Mouse (Mus musculus) thymus, adult 2 months (tissue): ENCODE measurements at regions not wholly inside any gene's neighbourhood (a gene's known extent, or its start where the extent isn't known, plus 50 kb on each side); places are given as distances from the start of the nearest gene placed in this dataset.

ENCODE experiments used
- DNase-seq: peaks from one replicate; pipeline ENCODE4 v3.0.0; 2021
- H3K27ac ChIP-seq: fragments of 200-500 bp; 2 replicates; pipeline ENCODE4 v1.5.1; 2012; ENCODE audit warnings: low read length, control low read depth; ENCODE audit not compliant: control insufficient read depth, insufficient read depth
- H3K27me3 ChIP-seq: fragments of 200-500 bp; 2 replicates; pipeline ENCODE4 v1.6.1; 2012; ENCODE audit warnings: mild to moderate bottlenecking, low read length, moderate library complexity, mixed read lengths; ENCODE audit not compliant: control insufficient read depth, insufficient read depth
- H3K36me3 ChIP-seq: fragments of 200-500 bp; 2 replicates; pipeline ENCODE4 v1.6.1; 2012; ENCODE audit warnings: mild to moderate bottlenecking, low read length, moderate library complexity; ENCODE audit not compliant: control insufficient read depth, insufficient read depth
- H3K4me1 ChIP-seq: fragments of 200-500 bp; replicated peaks from 2 replicates; pipeline ENCODE4 v1.6.1; 2012; ENCODE audit warnings: low read length; ENCODE audit not compliant: control insufficient read depth, insufficient read depth
- H3K4me3 ChIP-seq: fragments of 200-500 bp; 2 replicates; pipeline ENCODE4 v1.5.1; 2012; ENCODE audit warnings: mild to moderate bottlenecking, low read length, control low read depth, moderate library complexity; ENCODE audit not compliant: control insufficient read depth, insufficient read depth
- CTCF ChIP-seq: fragments of 200-500 bp; IDR thresholded peaks from 2 replicates; pipeline ENCODE4 v1.5.1; 2012; ENCODE audit warnings: mild to moderate bottlenecking, control low read depth, low read length, moderate library complexity, borderline replicate concordance; ENCODE audit not compliant: control insufficient read depth, poor library complexity, insufficient read depth; ENCODE audit errors: extremely low read depth
- POLR2A ChIP-seq: fragments of 200-500 bp; IDR thresholded peaks from 2 replicates; pipeline ENCODE4 v1.6.1; 2012; ENCODE audit warnings: mild to moderate bottlenecking, low read length, control low read depth, moderate library complexity; ENCODE audit not compliant: control insufficient read depth, poor library complexity, insufficient read depth; ENCODE audit errors: extremely low read depth
- WGBS: fragments of 180-500 bp; shearing (Covaris S2); methylation state at CpG from one replicate; pipeline ENCODE4 v1.1.7; 2018; 5-methylcytosine and 5-hydroxymethylcytosine counted together

DNA sequence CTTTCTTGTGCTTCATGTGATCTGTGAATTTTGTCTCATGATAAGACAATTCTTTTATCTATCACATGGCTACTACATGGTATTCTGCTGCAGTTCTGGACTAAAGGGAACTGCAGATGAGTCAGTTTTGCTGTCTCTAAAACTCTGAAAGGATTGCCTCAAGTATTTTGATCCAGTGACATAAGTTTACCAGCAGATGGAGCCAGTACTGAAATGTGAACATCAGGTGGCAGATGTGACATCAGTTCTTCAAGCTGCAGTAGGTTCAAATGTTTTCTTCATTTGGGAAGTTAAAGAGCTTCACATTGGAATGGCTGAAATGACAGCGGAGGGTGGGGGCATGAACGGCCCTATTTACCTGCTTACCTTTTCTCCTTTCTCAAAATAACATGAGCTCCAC lies 170.0 kb upstream of the Ift57 start:
- Histone ChIP-seq H3K27ac (no peak overlapping the region), H3K4me3 (no peak overlapping the region), H3K27me3 (no peaks in the 10 kb centered on the region), H3K4me1 (no peaks in the 10 kb centered on the region), H3K36me3 (no peaks in the 10 kb centered on the region)
- TF ChIP-seq CTCF, result no peak
- TF ChIP-seq POLR2A, result no peak
- DNase-seq, result peak; percentile 8
- 69% methylated on average over 2 of the region's 2 CpGs for WGBS

DNA sequence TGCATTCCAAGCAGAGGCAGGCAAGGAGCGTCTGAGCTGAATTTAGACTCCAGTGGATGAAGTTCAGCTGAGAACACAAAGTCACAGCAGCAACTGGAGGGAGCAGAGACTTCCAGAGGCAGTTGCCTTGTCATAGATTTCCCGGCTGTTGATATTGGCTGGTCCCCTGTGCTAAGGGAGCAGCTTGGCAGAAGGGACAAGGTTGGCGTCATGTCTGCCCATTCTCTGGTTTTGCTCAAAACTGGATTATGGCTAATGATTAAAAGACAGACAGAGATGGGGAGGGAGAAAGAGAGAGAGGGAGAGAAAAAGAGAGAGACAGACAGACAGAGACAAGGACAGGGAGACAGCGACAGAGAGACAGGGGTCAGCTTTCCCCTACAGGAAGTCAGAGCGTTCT lies 169.0 kb upstream of the Ift57 start:
- TF ChIP-seq CTCF, result no peak
- no peak for TF ChIP-seq POLR2A
- WGBS, result 97% methylated on average over 5 of the region's 5 CpGs
- no peak for DNase-seq
- Histone ChIP-seq H3K4me1 (no peaks in the 10 kb centered on the region), H3K4me3 (no peak overlapping the region), H3K27me3 (no peaks in the 10 kb centered on the region), H3K27ac (no peak overlapping the region), H3K36me3 (no peaks in the 10 kb centered on the region)

DNA sequence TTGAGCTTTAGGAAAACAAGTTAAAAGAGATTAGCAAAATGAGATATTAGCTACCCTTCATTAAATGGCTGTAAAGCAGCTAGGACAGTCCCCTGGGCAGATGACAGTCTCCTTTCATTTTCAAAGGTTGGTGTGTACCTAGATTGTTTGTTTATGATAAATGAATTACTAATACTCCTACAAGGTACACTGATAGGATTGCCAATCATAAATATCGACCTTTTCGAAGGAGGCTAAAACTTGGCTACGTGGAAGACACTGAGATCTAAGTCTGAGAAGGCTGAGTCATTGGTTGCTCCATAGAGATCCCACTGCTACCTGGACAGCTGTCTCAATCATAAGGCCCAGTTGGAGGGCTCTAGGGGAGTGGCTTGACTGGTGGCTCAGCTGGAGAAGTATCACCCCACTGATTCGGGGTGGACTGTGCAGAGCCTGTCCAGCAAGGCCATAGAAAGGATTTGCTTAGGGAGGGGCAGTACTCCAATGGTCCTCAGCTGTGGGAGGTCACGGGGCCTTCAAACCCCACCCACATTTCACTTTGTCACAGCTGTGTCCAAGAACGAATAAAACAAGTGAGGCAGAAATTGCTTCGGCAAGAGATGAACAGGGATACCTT lies 166.9 kb upstream of the Ift57 start:
- H3K4me1 ChIP-seq, result no peaks in the 10 kb centered on the region
- no peaks in the 10 kb centered on the region for H3K36me3 ChIP-seq
- 92% methylated on average over 7 of the region's 7 CpGs for WGBS
- no peaks in the 10 kb centered on the region for H3K27me3 ChIP-seq
- no peak overlapping the region for H3K27ac ChIP-seq
- DNase-seq, result no peak
- no peak overlapping the region for H3K4me3 ChIP-seq
- TF ChIP-seq POLR2A, result no peak
- TF ChIP-seq CTCF, result no peak

DNA sequence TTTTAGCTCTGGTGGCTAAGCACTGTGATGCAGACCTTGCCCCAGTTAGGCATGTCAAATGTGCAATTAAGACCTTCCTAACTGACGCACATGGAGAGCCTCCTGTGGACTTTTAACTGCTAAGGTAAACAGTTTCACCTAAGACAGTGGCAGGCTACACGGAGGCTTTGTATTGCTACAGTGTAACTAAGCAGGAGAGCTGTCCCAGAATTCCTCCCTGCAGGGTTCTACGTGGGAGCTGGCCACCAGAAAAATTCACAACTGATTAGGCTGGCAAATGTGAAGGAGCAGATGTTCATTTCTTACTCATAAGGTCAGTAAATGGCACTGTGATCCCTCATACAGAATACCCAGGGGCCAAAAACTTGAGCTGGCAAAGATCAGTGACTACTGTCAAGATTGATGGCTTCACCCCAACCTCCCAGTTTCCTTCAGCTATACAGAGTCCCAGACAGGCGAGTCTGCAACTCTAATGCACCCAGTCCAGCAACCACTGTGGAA lies 165.5 kb upstream of the Ift57 start:
- H3K4me3 ChIP-seq, result no peak overlapping the region
- no peaks in the 10 kb centered on the region for H3K36me3 ChIP-seq
- H3K4me1 ChIP-seq, result no peaks in the 10 kb centered on the region
- H3K27me3 ChIP-seq, result no peaks in the 10 kb centered on the region
- WGBS, result 84% methylated on average over 4 of the region's 4 CpGs
- TF ChIP-seq POLR2A (no peak), CTCF (no peak)
- H3K27ac ChIP-seq, result no peak overlapping the region
- DNase-seq, result no peak

DNA sequence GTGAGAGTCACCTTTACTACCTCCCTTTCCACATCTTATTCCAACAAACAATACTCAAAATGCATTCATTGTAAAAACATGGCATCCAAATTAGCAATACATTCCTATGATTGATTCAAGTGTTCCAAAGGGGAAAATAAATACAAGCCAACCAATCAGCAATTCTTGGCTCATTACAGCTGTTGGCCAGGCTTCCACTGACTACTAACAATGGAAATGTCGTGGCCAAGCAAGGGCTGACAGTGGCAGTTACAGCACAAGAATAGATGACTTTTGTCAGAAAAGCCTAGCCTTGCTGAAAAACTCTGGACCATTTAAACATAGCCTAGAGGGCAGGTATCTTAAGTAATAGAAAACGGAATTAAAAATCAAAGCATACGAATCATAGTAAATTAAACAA lies 148.8 kb upstream of the Ift57 start:
- no peak for DNase-seq
- Histone ChIP-seq H3K36me3 (no peaks in the 10 kb centered on the region), H3K4me3 (no peak overlapping the region), H3K4me1 (no peaks in the 10 kb centered on the region), H3K27me3 (no peaks in the 10 kb centered on the region), H3K27ac (no peak overlapping the region)
- TF ChIP-seq CTCF (no peak), POLR2A (no peak)
- WGBS, result 86% methylated on average over 3 of the region's 3 CpGs

DNA sequence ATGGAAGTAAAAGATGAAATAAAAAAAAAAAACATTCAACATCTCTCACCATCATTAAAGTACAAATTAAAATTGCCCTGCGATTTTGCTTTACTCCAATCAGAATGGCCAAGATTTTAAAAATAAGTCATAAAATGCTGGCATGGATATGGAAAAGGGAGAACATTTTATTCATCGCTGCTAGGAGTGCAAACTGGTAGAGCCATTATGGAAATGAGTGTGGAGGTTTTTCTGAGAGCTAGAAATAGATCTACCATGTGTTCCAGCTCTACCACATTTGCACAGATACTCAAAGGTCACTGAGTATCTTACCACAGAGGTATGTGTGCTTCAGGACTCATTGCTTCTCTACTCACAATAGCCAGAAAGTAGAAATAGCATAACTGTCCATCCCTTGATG lies 129.0 kb upstream of the Ift57 start:
- 96% methylated on average over 2 of the region's 2 CpGs for WGBS

More for the DNA sequence above, 129.0 kb upstream of the Ift57 start:
- TF ChIP-seq CTCF (no peak), POLR2A (no peak)
- Histone ChIP-seq H3K36me3 (no peaks in the 10 kb centered on the region), H3K4me3 (no peak overlapping the region), H3K4me1 (no peaks in the 10 kb centered on the region), H3K27me3 (no peaks in the 10 kb centered on the region), H3K27ac (no peak overlapping the region)
- DNase-seq, result no peak
